Mouse (Mus musculus): ENCODE measurements around the gene Slc7a4. TPM values are rescaled to one million over a fixed set of nuclear protein-coding genes. Genes with fewer than 3 reads are reported as not detected.
"Not testable (repeated sequence)": the region's sequence is repeated elsewhere in the genome, so short reads cannot be mapped to it uniquely, and the experiment has no call there.

Gene Slc7a4
- polyA plus RNA-seq, 1 experiment from 2014 or later = 10.8 TPM

- Histone ChIP-seq H3K27ac (ENCODE audit: low read length) (no peak overlapping the region), H3K4me3 (ENCODE audit: low read length) (no peak overlapping the region), H3K4me2 (ENCODE audit: low read depth, low read length) (no peak overlapping the region), H3K27me3 (ENCODE audit: control insufficient read depth, insufficient read depth, low read depth, low read length) (no peaks in the 10 kb centered on the region), H3K9me3 (ENCODE audit: control insufficient read depth, low read length) (no peaks in the 10 kb centered on the region), H3K4me1 (replicated peaks; ENCODE audit: control insufficient read depth, insufficient read depth, low read length) (peaks cover 31% of the 10 kb centered on the region), H3K36me3 (ENCODE audit: control insufficient read depth, insufficient read depth, low read length) (no peaks in the 10 kb centered on the region), H3K9ac (ENCODE audit: low read length) (no peak overlapping the region)
- ATAC-seq (ENCODE audit: low read depth) = no peak
- 79% methylated on average over 4 of the region's 4 CpGs for WGBS
Measured at GRCm38 (mm10) chr16:17556180-17556579, 26.8 kb downstream of the Slc7a4 start.

- H3K27me3 ChIP-seq (ENCODE audit: control insufficient read depth, insufficient read depth, low read depth, low read length); H3K36me3 ChIP-seq (ENCODE audit: control insufficient read depth, insufficient read depth, low read length); H3K9ac ChIP-seq (ENCODE audit: low read length); H3K4me3 ChIP-seq (ENCODE audit: low read length); H3K9me3 ChIP-seq (ENCODE audit: control insufficient read depth, low read length): not testable (repeated sequence)
- 23% methylated on average over 4 of the region's 4 CpGs for WGBS
- H3K4me2 ChIP-seq (ENCODE audit: low read depth, low read length) = peak overlapping the region; percentile 51
- H3K4me1 ChIP-seq (replicated peaks; ENCODE audit: control insufficient read depth, insufficient read depth, low read length) = peaks cover 24% of the 10 kb centered on the region
- ATAC-seq (ENCODE audit: low read depth) = peak; percentile 37; the same call in 1 of the 2 replicates
- peak overlapping the region; percentile 59 for H3K27ac ChIP-seq (ENCODE audit: low read length)
Measured at GRCm38 (mm10) chr16:17554702-17555101, 28.3 kb downstream of the Slc7a4 start.

GRCm38 (mm10) chr16:17553910-17554685 is 28.9 kb downstream of the Slc7a4 start:
- H3K4me1 ChIP-seq (replicated peaks; ENCODE audit: control insufficient read depth, insufficient read depth, low read length) = peaks cover 22% of the 10 kb centered on the region
- no peaks in the 10 kb centered on the region for H3K9me3 ChIP-seq (ENCODE audit: control insufficient read depth, low read length)
- H3K27me3 ChIP-seq (ENCODE audit: control insufficient read depth, insufficient read depth, low read depth, low read length) = no peaks in the 10 kb centered on the region
- WGBS = 7% methylated on average over 18 of the region's 18 CpGs
- no peaks in the 10 kb centered on the region for H3K36me3 ChIP-seq (ENCODE audit: control insufficient read depth, insufficient read depth, low read length)
- H3K9ac ChIP-seq (ENCODE audit: low read length) = no peak overlapping the region
- peak overlapping the region; percentile 51 for H3K4me2 ChIP-seq (ENCODE audit: low read depth, low read length)
- ATAC-seq (ENCODE audit: low read depth) = peak; percentile 96
- H3K27ac ChIP-seq (ENCODE audit: low read length) = peak overlapping the region; percentile 59; the same call in 1 of the 2 replicates
- H3K4me3 ChIP-seq (ENCODE audit: low read length) = peak overlapping the region; percentile 18

GRCm38 (mm10) chr16:17552837-17553236 is 30.2 kb downstream of the Slc7a4 start:
- Histone ChIP-seq H3K4me3 (ENCODE audit: low read length) (no peak overlapping the region), H3K9ac (ENCODE audit: low read length) (no peak overlapping the region), H3K4me2 (ENCODE audit: low read depth, low read length) (no peak overlapping the region), H3K4me1 (replicated peaks; ENCODE audit: control insufficient read depth, insufficient read depth, low read length) (peaks cover 12% of the 10 kb centered on the region), H3K27ac (ENCODE audit: low read length) (no peak overlapping the region), H3K27me3 (ENCODE audit: control insufficient read depth, insufficient read depth, low read depth, low read length) (no peaks in the 10 kb centered on the region), H3K36me3 (ENCODE audit: control insufficient read depth, insufficient read depth, low read length) (no peaks in the 10 kb centered on the region), H3K9me3 (ENCODE audit: control insufficient read depth, low read length) (no peaks in the 10 kb centered on the region)
- WGBS = 68% methylated on average over 7 of the region's 7 CpGs
- no peak for ATAC-seq (ENCODE audit: low read depth)

- Histone ChIP-seq H3K4me2 (ENCODE audit: low read depth, low read length) (no peak overlapping the region), H3K27ac (ENCODE audit: low read length) (no peak overlapping the region), H3K4me3 (ENCODE audit: low read length) (no peak overlapping the region), H3K4me1 (replicated peaks; ENCODE audit: control insufficient read depth, insufficient read depth, low read length) (no peaks in the 10 kb centered on the region), H3K36me3 (ENCODE audit: control insufficient read depth, insufficient read depth, low read length) (no peaks in the 10 kb centered on the region), H3K9ac (ENCODE audit: low read length) (no peak overlapping the region), H3K27me3 (ENCODE audit: control insufficient read depth, insufficient read depth, low read depth, low read length) (no peaks in the 10 kb centered on the region; the same call in none of the 2 replicates), H3K9me3 (ENCODE audit: control insufficient read depth, low read length) (no peaks in the 10 kb centered on the region)
- WGBS = 68% methylated on average over 2 of the region's 2 CpGs
- no peak for ATAC-seq (ENCODE audit: low read depth)
Measured at GRCm38 (mm10) chr16:17542632-17543031, 40.4 kb downstream of the Slc7a4 start.

GRCm38 (mm10) chr16:17536584-17536983 is 46.4 kb downstream of the Slc7a4 start:
- Histone ChIP-seq H3K36me3 (ENCODE audit: control insufficient read depth, insufficient read depth, low read length) (no peaks in the 10 kb centered on the region), H3K27ac (ENCODE audit: low read length) (no peak overlapping the region), H3K4me2 (ENCODE audit: low read depth, low read length) (no peak overlapping the region), H3K9me3 (ENCODE audit: control insufficient read depth, low read length) (peaks cover 2% of the 10 kb centered on the region; the same call in 1 of the 2 replicates), H3K4me1 (replicated peaks; ENCODE audit: control insufficient read depth, insufficient read depth, low read length) (peaks cover 4% of the 10 kb centered on the region), H3K9ac (ENCODE audit: low read length) (no peak overlapping the region), H3K27me3 (ENCODE audit: control insufficient read depth, insufficient read depth, low read depth, low read length) (no peaks in the 10 kb centered on the region; the same call in none of the 2 replicates), H3K4me3 (ENCODE audit: low read length) (no peak overlapping the region)
- 86% methylated on average over 3 of the region's 3 CpGs for WGBS
- no peak for ATAC-seq (ENCODE audit: low read depth)

GRCm38 (mm10) chr16:17532676-17533329 is 50.2 kb downstream of the Slc7a4 start:
- H3K4me1 ChIP-seq (replicated peaks; ENCODE audit: control insufficient read depth, insufficient read depth, low read length) = peaks cover 16% of the 10 kb centered on the region
- no peaks in the 10 kb centered on the region for H3K27me3 ChIP-seq (ENCODE audit: control insufficient read depth, insufficient read depth, low read depth, low read length)
- H3K4me2 ChIP-seq (ENCODE audit: low read depth, low read length) = no peak overlapping the region
- ATAC-seq (ENCODE audit: low read depth) = no peak
- 68% methylated on average over 14 of the region's 14 CpGs for WGBS
- no peak overlapping the region for H3K27ac ChIP-seq (ENCODE audit: low read length)
- H3K9ac ChIP-seq (ENCODE audit: low read length) = no peak overlapping the region
- no peak overlapping the region for H3K4me3 ChIP-seq (ENCODE audit: low read length)
- peaks cover 6% of the 10 kb centered on the region for H3K36me3 ChIP-seq (ENCODE audit: control insufficient read depth, insufficient read depth, low read length)
- peaks cover 2% of the 10 kb centered on the region; the same call in 1 of the 2 replicates for H3K9me3 ChIP-seq (ENCODE audit: control insufficient read depth, low read length)

- 56% methylated on average over 4 of the region's 4 CpGs for WGBS
- Histone ChIP-seq H3K9ac (ENCODE audit: low read length) (no peak overlapping the region), H3K36me3 (ENCODE audit: control insufficient read depth, insufficient read depth, low read length) (peaks cover 11% of the 10 kb centered on the region), H3K27ac (ENCODE audit: low read length) (no peak overlapping the region), H3K27me3 (ENCODE audit: control insufficient read depth, insufficient read depth, low read depth, low read length) (no peaks in the 10 kb centered on the region), H3K9me3 (ENCODE audit: control insufficient read depth, low read length) (peaks cover 2% of the 10 kb centered on the region; the same call in 1 of the 2 replicates), H3K4me2 (ENCODE audit: low read depth, low read length) (no peak overlapping the region), H3K4me3 (ENCODE audit: low read length) (no peak overlapping the region), H3K4me1 (replicated peaks; ENCODE audit: control insufficient read depth, insufficient read depth, low read length) (peaks cover 16% of the 10 kb centered on the region)
- ATAC-seq (ENCODE audit: low read depth) = no peak
Measured at GRCm38 (mm10) chr16:17532271-17532670, 50.7 kb downstream of the Slc7a4 start.

GRCm38 (mm10) chr16:17530640-17531288 is 52.2 kb downstream of the Slc7a4 start, which contains the start of gene Thap7:
TSS of gene Thap7 (minus strand) at chr16:17531136.
- peak within 1 kb of the TSS; percentile 56 for H3K4me3 ChIP-seq (ENCODE audit: low read length)
- under 1% methylated on average over 66 of the region's 67 CpGs for WGBS
- H3K4me1 ChIP-seq (replicated peaks; ENCODE audit: control insufficient read depth, insufficient read depth, low read length) = peaks cover 16% of the 10 kb centered on the region
- ATAC-seq (ENCODE audit: low read depth) = peak; percentile 97
- H3K36me3 ChIP-seq (ENCODE audit: control insufficient read depth, insufficient read depth, low read length) = peaks cover 24% of the 10 kb centered on the region
- peak within 1 kb of the TSS; percentile 90 for H3K9ac ChIP-seq (ENCODE audit: low read length)
- peak within 1 kb of the TSS; percentile 95 for H3K4me2 ChIP-seq (ENCODE audit: low read depth, low read length)
- H3K27me3 ChIP-seq (ENCODE audit: control insufficient read depth, insufficient read depth, low read depth, low read length) = no peaks in the 10 kb centered on the region
- peak within 1 kb of the TSS; percentile 96 for H3K27ac ChIP-seq (ENCODE audit: low read length)
- H3K9me3 ChIP-seq (ENCODE audit: control insufficient read depth, low read length) = no peaks in the 10 kb centered on the region

Measured in lung, embryonic 16.5 days (tissue).